Mouse (Mus musculus) olfactory bulb, adult 2 months (tissue): ENCODE measurements around the gene Hs6st3.

Experiments used
- CTCF ChIP-seq: fragments of 200-500 bp; IDR thresholded peaks from 2 replicates; pipeline ENCODE4 v1.5.1; 2012; ENCODE audit warnings: low read depth, mild to moderate bottlenecking, low read length, moderate library complexity; ENCODE audit not compliant: insufficient read depth
- POLR2A ChIP-seq: fragments of 200-500 bp; IDR thresholded peaks from 2 replicates; pipeline ENCODE4 v1.6.1; 2012; ENCODE audit warnings: mild to moderate bottlenecking, low read depth, low read length, moderate library complexity; ENCODE audit not compliant: insufficient read depth

DNA sequence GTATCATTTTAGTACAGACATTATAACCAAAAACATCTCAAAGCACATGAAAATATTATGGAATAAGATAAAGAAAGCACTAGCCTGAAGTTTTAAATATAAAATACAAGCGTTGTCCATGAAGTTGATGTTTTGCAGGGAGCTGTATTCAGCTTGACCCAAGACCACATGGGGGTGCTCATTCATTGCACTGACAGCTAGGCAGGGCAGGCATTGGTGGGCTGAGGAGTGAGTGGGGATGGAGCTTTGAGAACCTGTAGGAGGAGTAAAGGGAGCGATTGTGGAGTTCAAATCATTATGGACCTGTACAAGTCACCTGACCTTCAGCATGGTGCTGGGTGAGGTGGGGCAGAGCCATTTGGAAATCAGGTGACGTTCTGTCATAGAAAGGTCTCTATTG is 14.1 kb upstream of the Hs6st3 start:
- TF ChIP-seq POLR2A, result no peak
- no peak for TF ChIP-seq CTCF
